Mouse (Mus musculus) stomach, postnatal 0 days (tissue): ENCODE results near the gene Pofut1.

ENCODE experiments used
- CTCF ChIP-seq: IDR thresholded peaks from 2 replicates; pipeline ENCODE4 v1.5.1; 2016; ENCODE audit warnings: antibody characterized with exemption, low read depth, mild to moderate bottlenecking, moderate library complexity
- EP300 ChIP-seq: optimal IDR thresholded peaks from 2 replicates; pipeline ENCODE3; 2016; ENCODE audit warnings: antibody characterized with exemption

GRCm38 (mm10) chr2:153194255-153194654 is 47.1 kb upstream of the Pofut1 start:
- no peak for TF ChIP-seq CTCF
- no peak for TF ChIP-seq EP300
